Mouse (Mus musculus) midbrain, embryonic 14.5 days (tissue): ENCODE measurements around the gene Map7. TPM values are rescaled to one million over a fixed set of nuclear protein-coding genes. Genes with fewer than 3 reads are reported as not detected.

ENCODE experiments used
- ATAC-seq: fragments of 200-750 bp; cut with Nextera tagmentation; 2 replicates; pipeline ENCODE4 v1.8.0; 2017; ENCODE audit warnings: moderate number of reproducible peaks, moderate library complexity; ENCODE audit not compliant: low FRiP score, low TSS enrichment
- DNase-seq: peaks from one replicate; pipeline ENCODE4 v3.0.0-alpha.2; 2015
- H3K27ac ChIP-seq: fragments of 300-500 bp; sonication (generic); replicated peaks from 2 replicates; pipeline ENCODE4 v1.5.1; 2014; ENCODE audit warnings: mild to moderate bottlenecking, low read depth, low read length, moderate library complexity
- H3K27me3 ChIP-seq: fragments of 300-500 bp; sonication (generic); 2 replicates; pipeline ENCODE4 v1.6.1; 2014; ENCODE audit warnings: low read length, control low read depth, mixed read lengths; ENCODE audit not compliant: control insufficient read depth, insufficient read depth
- H3K36me3 ChIP-seq: fragments of 300-500 bp; sonication (generic); 2 replicates; pipeline ENCODE4 v1.6.1; 2014; ENCODE audit warnings: low read length, control low read depth; ENCODE audit not compliant: control insufficient read depth, insufficient read depth
- H3K4me1 ChIP-seq: fragments of 300-500 bp; sonication (generic); 2 replicates; pipeline ENCODE4 v1.6.1; 2014; ENCODE audit warnings: mild to moderate bottlenecking, antibody characterized with exemption, low read length, control low read depth; ENCODE audit not compliant: control insufficient read depth, insufficient read depth
- H3K4me2 ChIP-seq: fragments of 300-500 bp; sonication (generic); 2 replicates; pipeline ENCODE4 v1.6.1; 2014; ENCODE audit warnings: mild to moderate bottlenecking, low read length, moderate library complexity
- H3K4me3 ChIP-seq: fragments of 300-500 bp; sonication (generic); replicated peaks from 2 replicates; pipeline ENCODE4 v1.5.1; 2014; ENCODE audit warnings: low read depth, low read length
- H3K9ac ChIP-seq: fragments of 300-500 bp; sonication (generic); replicated peaks from 2 replicates; pipeline ENCODE4 v1.6.1; 2014; ENCODE audit warnings: mild to moderate bottlenecking, low read length, moderate library complexity
- H3K9me3 ChIP-seq: fragments of 300-500 bp; sonication (generic); 2 replicates; pipeline ENCODE4 v1.6.1; 2016; ENCODE audit warnings: low read length, control low read depth, mixed read lengths; ENCODE audit not compliant: control insufficient read depth
- WGBS: fragments of 180-500 bp; shearing (Covaris S2); extraction: QIAGEN DNeasy Blood & Tissue Kit; methylation state at CpG from one replicate; pipeline ENCODE4 v1.1.7; 2014; 5-methylcytosine and 5-hydroxymethylcytosine counted together
- polyA plus RNA-seq: library from polyadenylated mRNA; unstranded; fragments of >200 nt; fragmentation: Nextera tagmentation; extraction: Ambion mirVana; gene quantifications from 2 replicates; pipeline ENCODE4 v1.2.1, GENCODE M21; 2014

Gene Map7
- polyA plus RNA-seq, 1 experiment from 2014 or later: 5.3 TPM

- Histone ChIP-seq H3K27me3 (no peaks in the 10 kb centered on the region), H3K4me1 (no peaks in the 10 kb centered on the region), H3K9ac (no peak overlapping the region), H3K36me3 (no peaks in the 10 kb centered on the region), H3K27ac (no peak overlapping the region), H3K4me3 (no peak overlapping the region), H3K4me2 (no peak overlapping the region), H3K9me3 (no peaks in the 10 kb centered on the region)
- ATAC-seq (no peak), DNase-seq (no peak)
- 94% methylated on average over 6 of the region's 6 CpGs for WGBS
Measured at GRCm38 (mm10) chr10:20240858-20241257, 92.6 kb downstream of the Map7 start.

GRCm38 (mm10) chr10:20243321-20243720 is 95.0 kb downstream of the Map7 start:
- no peak overlapping the region for H3K27ac ChIP-seq
- no peak for ATAC-seq

GRCm38 (mm10) chr10:20245082-20245481 is 96.8 kb downstream of the Map7 start:
- no peak for ATAC-seq
- Histone ChIP-seq H3K4me3 (no peak overlapping the region), H3K4me2 (no peak overlapping the region), H3K9me3 (no peaks in the 10 kb centered on the region), H3K4me1 (no peaks in the 10 kb centered on the region), H3K9ac (no peak overlapping the region), H3K27me3 (no peaks in the 10 kb centered on the region), H3K36me3 (no peaks in the 10 kb centered on the region), H3K27ac (no peak overlapping the region)
- WGBS: 92% methylated on average over 11 of the region's 11 CpGs
- no peak for DNase-seq

More at GRCm38 (mm10) chr10:20243321-20243720, 95.0 kb downstream of the Map7 start:
- Histone ChIP-seq H3K27me3 (no peaks in the 10 kb centered on the region), H3K36me3 (no peaks in the 10 kb centered on the region), H3K4me3 (no peak overlapping the region), H3K9me3 (no peaks in the 10 kb centered on the region), H3K4me2 (no peak overlapping the region), H3K9ac (no peak overlapping the region), H3K4me1 (no peaks in the 10 kb centered on the region)
- DNase-seq: no peak
- WGBS: 90% methylated on average over 7 of the region's 7 CpGs

- 94% methylated on average over 10 of the region's 10 CpGs for WGBS
- no peak for ATAC-seq
Measured at GRCm38 (mm10) chr10:20249091-20249490, 100.8 kb downstream of the Map7 start.

DNA sequence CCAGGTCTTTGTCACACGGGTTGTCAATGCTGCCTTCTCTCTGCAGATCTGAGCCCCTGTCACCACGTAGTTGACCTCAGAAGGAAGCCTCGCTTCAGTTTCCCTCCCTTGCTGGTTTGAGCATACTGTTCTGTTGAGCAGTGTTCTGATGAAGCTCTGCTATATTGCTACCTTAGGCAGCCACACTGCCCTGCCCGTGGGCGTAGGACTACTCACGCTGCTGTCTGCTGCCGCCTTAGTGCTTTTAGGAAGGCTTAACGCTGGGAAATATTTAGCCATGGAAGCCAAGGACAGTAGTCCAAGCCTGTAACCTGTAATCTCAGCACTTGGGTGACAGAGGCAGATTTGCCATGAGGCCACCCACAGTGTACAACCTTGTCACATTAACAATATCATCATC is 107.3 kb downstream of the Map7 start:
- H3K9ac ChIP-seq: no peak overlapping the region
- no peak for ATAC-seq
- H3K36me3 ChIP-seq: no peaks in the 10 kb centered on the region
- no peaks in the 10 kb centered on the region for H3K9me3 ChIP-seq
- no peaks in the 10 kb centered on the region for H3K27me3 ChIP-seq
- H3K4me1 ChIP-seq: no peaks in the 10 kb centered on the region
- no peak for DNase-seq
- WGBS: 97% methylated on average over 8 of the region's 8 CpGs
- no peak overlapping the region for H3K4me2 ChIP-seq
- H3K27ac ChIP-seq: no peak overlapping the region
- H3K4me3 ChIP-seq: no peak overlapping the region

More at GRCm38 (mm10) chr10:20249091-20249490, 100.8 kb downstream of the Map7 start:
- Histone ChIP-seq H3K4me1 (no peaks in the 10 kb centered on the region), H3K9me3 (no peaks in the 10 kb centered on the region), H3K4me3 (no peak overlapping the region), H3K9ac (no peak overlapping the region), H3K36me3 (no peaks in the 10 kb centered on the region), H3K27ac (no peak overlapping the region), H3K27me3 (no peaks in the 10 kb centered on the region), H3K4me2 (no peak overlapping the region)
- no peak for DNase-seq

DNA sequence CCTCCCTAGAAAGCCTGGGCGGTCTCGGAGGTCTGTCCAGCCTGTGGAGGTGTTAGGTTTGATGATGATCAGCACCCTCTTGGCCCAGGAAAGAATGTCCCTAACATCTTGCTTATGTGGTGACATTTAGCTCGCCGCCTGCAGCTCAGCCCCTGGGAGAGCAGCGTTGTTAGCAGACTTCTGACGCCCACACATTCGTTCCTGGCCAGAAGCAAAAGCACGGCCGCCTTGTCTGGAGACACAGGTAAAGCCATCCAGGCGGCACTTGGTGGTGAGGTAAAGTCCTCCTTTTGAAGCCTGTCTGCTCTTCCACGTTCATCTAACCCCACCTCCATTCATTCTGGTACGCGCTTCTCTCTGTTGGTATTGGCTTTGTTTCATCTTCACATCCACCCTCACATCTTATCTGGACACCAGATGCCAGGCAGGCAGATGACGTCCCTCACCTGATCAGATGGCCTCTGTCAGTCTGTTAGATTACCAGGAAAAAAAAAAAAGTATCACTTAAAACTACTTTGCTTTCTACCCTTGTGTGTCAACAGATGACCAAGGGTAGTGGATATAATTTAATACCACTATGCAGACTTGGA is 108.9 kb downstream of the Map7 start:
- Histone ChIP-seq H3K4me2 (no peak overlapping the region), H3K9me3 (no peaks in the 10 kb centered on the region), H3K4me1 (no peaks in the 10 kb centered on the region), H3K27ac (no peak overlapping the region), H3K9ac (no peak overlapping the region), H3K27me3 (no peaks in the 10 kb centered on the region), H3K36me3 (no peaks in the 10 kb centered on the region), H3K4me3 (no peak overlapping the region)
- no peak for DNase-seq
- WGBS: 93% methylated on average over 14 of the region's 14 CpGs
- no peak for ATAC-seq

DNA sequence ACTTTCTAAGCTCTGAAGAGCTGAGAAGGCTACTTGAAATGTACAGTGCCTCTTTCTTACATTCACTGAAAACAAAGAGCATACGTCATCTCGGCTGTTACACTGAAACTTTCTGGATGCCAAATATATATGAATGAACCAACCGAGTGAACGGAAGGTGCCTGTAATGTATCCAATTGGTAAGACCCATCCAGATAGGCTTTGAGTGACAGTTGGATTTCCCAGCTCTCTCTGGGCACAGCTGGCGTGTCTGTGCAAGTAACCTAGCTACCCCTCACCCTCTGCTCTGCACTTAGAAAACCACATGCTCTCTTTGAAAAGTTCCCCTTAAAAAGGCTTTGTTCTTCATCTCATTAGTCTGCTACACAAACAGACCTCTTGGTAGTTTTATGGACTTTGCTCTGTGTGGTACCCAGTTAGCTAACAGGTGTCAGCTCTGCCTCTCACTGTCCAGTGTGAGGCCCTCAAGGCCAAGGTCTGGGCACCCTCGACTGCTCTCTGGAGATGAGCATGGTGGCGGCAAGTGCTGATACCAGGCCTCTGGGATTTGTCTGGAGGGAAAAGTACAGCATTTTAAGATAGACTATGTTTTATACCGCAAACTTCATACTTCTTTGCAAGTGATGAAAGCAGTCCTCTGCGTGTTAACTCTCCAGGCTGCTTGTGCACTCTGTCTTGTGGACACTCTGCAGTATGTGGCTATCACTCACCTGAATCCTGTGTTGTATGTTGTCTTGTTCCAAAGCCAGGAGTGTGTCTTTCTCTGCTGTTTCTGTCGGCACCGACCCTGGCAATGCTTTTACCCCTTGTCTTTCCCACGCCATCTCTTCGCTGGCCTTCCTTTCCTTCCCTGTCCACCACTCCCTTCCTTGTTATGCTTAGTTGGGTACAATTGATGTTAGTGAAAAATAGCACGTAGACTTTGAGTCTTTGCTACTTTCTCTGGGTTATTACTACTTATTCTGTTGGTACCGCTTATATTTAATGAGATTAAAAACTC is 109.8 kb downstream of the Map7 start:
- Histone ChIP-seq H3K27ac (no peak overlapping the region), H3K36me3 (no peaks in the 10 kb centered on the region), H3K9ac (no peak overlapping the region), H3K9me3 (no peaks in the 10 kb centered on the region), H3K4me2 (no peak overlapping the region), H3K4me3 (no peak overlapping the region), H3K4me1 (no peaks in the 10 kb centered on the region), H3K27me3 (no peaks in the 10 kb centered on the region)
- 91% methylated on average over 15 of the region's 15 CpGs for WGBS
- ATAC-seq: no peak
- no peak for DNase-seq

DNA sequence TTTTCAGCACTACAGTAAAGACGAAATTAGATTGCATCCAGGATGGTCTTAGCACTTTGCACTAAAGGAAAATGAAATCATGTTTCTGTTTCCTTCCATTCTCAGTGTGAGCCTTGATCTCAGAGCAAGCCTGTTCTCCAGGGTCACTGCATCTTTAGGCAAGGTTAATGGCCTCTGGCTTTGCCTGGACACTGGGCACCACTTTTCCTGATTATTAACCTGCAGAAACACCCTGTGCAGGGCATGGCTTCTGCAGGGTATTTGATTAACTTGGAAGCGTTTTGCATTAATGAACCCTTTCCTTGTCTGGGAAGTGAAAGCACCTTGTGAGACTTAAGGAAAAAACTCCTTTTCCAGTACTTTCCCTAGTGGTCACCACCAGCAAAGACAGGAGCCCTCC is 111.2 kb downstream of the Map7 start:
- Histone ChIP-seq H3K4me3 (no peak overlapping the region), H3K27ac (no peak overlapping the region), H3K4me1 (no peaks in the 10 kb centered on the region), H3K4me2 (no peak overlapping the region), H3K27me3 (no peaks in the 10 kb centered on the region), H3K36me3 (no peaks in the 10 kb centered on the region), H3K9ac (no peak overlapping the region), H3K9me3 (no peaks in the 10 kb centered on the region)
- WGBS: 95% methylated on average over 2 of the region's 2 CpGs
- ATAC-seq (no peak), DNase-seq (no peak)
